Mouse (Mus musculus) stomach, embryonic 15.5 days (tissue): ENCODE measurements around the gene Inha. TPM values are rescaled to one million over a fixed set of nuclear protein-coding genes. Genes with fewer than 3 reads are reported as not detected.

ENCODE experiments used
- ATAC-seq: fragments of 200-750 bp; cut with Nextera tagmentation; 2 replicates; pipeline ENCODE4 v1.8.0; 2017; ENCODE audit warnings: low read depth, moderate number of reproducible peaks, moderate TSS enrichment; ENCODE audit not compliant: insufficient read depth, low FRiP score
- H3K27ac ChIP-seq: fragments of 300-500 bp; sonication (generic); 2 replicates; pipeline ENCODE4 v1.5.1; 2015; ENCODE audit warnings: mild to moderate bottlenecking, inconsistent platforms
- H3K27me3 ChIP-seq: fragments of 300-500 bp; sonication (generic); replicated peaks from 2 replicates; pipeline ENCODE4 v1.6.1; 2015; ENCODE audit warnings: inconsistent platforms
- H3K36me3 ChIP-seq: fragments of 300-500 bp; sonication (generic); 2 replicates; pipeline ENCODE4 v1.6.1; 2015; ENCODE audit warnings: inconsistent platforms
- H3K4me1 ChIP-seq: fragments of 300-500 bp; sonication (generic); 2 replicates; pipeline ENCODE4 v1.6.1; 2015; ENCODE audit warnings: inconsistent platforms
- H3K4me2 ChIP-seq: fragments of 300-500 bp; sonication (generic); 2 replicates; pipeline ENCODE4 v1.6.1; 2015; ENCODE audit warnings: mild to moderate bottlenecking, inconsistent platforms
- H3K4me3 ChIP-seq: fragments of 300-500 bp; sonication (generic); replicated peaks from 2 replicates; pipeline ENCODE4 v1.5.1; 2015; ENCODE audit warnings: inconsistent platforms
- H3K9ac ChIP-seq: fragments of 300-500 bp; sonication (generic); 2 replicates; pipeline ENCODE4 v1.6.1; 2015; ENCODE audit warnings: inconsistent platforms
- H3K9me3 ChIP-seq: fragments of 300-500 bp; sonication (generic); 2 replicates; pipeline ENCODE4 v1.6.1; 2016; ENCODE audit warnings: inconsistent platforms
- WGBS: fragments of 180-500 bp; shearing (Covaris S2); methylation state at CpG from one replicate; pipeline ENCODE4 v1.1.7; 2015; 5-methylcytosine and 5-hydroxymethylcytosine counted together
- polyA plus RNA-seq: library from polyadenylated mRNA; unstranded; fragments of >200 nt; fragmentation: Nextera tagmentation; extraction: Ambion mirVana; gene quantifications from 2 replicates; pipeline ENCODE4 v1.2.1, GENCODE M21; 2015

Gene Inha
- polyA plus RNA-seq, 1 experiment from 2014 or later: 8.0 TPM

DNA sequence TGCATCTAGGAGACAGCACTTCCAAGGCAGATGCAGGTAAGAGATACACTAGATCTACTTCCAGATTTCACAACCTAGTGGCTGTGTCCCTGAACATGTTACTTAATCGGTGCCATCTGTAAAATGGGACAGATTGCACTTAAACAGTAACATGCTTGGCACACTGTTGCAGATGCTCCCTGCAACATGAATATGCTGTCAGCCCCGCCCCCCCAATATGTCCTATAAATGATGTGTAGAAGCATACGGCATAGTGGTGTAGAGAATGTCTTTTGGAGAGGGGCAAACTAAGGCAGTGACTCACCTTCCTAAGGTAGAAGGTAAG, 28.9 kb upstream of the Inha start:
- H3K27me3 ChIP-seq: peaks cover 24% of the 10 kb centered on the region
- peaks cover 24% of the 10 kb centered on the region for H3K4me1 ChIP-seq
- H3K9ac ChIP-seq: no peak overlapping the region
- no peak overlapping the region for H3K27ac ChIP-seq
- no peak for ATAC-seq
- H3K4me2 ChIP-seq: peak overlapping the region; percentile 80
- peaks cover 16% of the 10 kb centered on the region for H3K36me3 ChIP-seq
- H3K9me3 ChIP-seq: no peaks in the 10 kb centered on the region
- H3K4me3 ChIP-seq: peak overlapping the region; percentile 80
- 45% methylated on average over 3 of the region's 3 CpGs for WGBS

DNA sequence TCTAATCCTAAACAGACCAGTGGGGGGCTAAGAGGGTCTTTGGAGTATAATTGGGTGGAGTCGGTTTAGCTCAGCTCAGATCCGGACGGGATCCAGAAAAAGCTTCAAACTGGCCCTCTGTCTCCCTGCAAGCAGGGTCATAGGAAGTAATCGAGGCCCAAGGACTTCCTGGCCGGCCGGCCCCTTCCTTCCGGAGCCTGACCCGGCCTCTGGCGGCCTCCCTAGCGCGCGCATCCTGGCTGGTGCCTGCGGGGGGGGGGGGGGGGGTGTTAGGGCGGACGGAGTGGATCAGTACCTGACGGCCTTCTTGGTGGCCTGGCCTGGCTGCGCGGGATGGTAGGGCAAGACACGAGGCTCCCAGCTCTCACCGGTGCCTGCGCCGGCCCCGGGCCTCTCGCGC, 28.4 kb upstream of the Inha start:
- under 1% methylated on average over 20 of the region's 25 CpGs for WGBS
- peaks cover 16% of the 10 kb centered on the region for H3K36me3 ChIP-seq
- H3K27ac ChIP-seq: peak overlapping the region; percentile 76
- peak overlapping the region; percentile 80 for H3K4me2 ChIP-seq
- no peaks in the 10 kb centered on the region for H3K9me3 ChIP-seq
- H3K9ac ChIP-seq: peak overlapping the region; percentile 53
- H3K4me1 ChIP-seq: peaks cover 24% of the 10 kb centered on the region
- peak; percentile 0; the same call in 1 of the 2 replicates for ATAC-seq
- peaks cover 30% of the 10 kb centered on the region for H3K27me3 ChIP-seq
- H3K4me3 ChIP-seq: peak overlapping the region; percentile 80

DNA sequence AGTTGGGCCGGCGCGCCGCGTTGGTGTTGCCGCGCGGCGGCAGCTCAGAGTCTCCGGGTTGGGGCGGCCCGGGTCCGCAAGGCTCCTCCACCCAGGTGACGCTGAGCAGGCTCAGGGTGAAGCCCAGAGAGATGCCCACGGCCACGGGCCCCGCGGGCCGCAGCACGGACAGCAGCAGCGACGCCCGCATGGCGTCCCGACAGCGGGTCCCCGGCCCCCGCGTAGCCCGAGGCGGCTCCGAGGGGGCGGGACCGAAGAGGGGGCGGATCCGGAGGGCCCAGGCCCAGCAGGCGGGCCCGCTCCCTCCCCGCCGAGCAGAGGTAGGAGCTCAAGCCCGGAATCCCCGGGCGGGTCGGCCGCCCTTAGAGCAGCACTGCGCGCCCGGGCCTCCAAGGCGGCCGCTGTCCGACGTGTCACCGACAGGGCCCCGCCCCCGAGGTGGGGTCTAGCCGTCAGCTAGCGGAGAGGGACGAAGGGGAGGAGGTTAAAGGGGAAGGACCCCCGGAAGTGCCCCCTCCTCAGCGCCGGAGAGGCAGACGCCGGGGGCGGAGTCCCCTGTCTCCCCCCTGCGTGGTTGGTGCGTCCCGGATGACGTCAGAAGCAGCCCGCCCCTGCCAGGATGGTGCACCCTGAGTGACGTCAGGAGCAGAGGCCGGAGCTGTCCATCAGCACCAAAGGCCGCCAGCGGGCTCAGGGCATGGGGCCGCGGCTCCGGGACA, 27.8 kb upstream of the Inha start, which contains the start of the genes Chpf and Tmem198:
TSS of gene Chpf (minus strand) at position 392 of the 719 bp plus-strand sequence.
TSS of gene Tmem198 (plus strand) at position 617 of the 719 bp plus-strand sequence.
- H3K4me3 ChIP-seq: peak within 1 kb of the TSS; percentile 80
- H3K9me3 ChIP-seq: no peaks in the 10 kb centered on the region
- peaks cover 24% of the 10 kb centered on the region for H3K4me1 ChIP-seq
- WGBS: under 1% methylated on average over 67 of the region's 76 CpGs
- peaks cover 32% of the 10 kb centered on the region for H3K27me3 ChIP-seq
- peak within 1 kb of the TSS; percentile 80 for H3K4me2 ChIP-seq
- H3K9ac ChIP-seq: peak within 1 kb of the TSS; percentile 53
- H3K27ac ChIP-seq: peak within 1 kb of the TSS; percentile 76
- peak; percentile 89 for ATAC-seq
- peaks cover 16% of the 10 kb centered on the region for H3K36me3 ChIP-seq

DNA sequence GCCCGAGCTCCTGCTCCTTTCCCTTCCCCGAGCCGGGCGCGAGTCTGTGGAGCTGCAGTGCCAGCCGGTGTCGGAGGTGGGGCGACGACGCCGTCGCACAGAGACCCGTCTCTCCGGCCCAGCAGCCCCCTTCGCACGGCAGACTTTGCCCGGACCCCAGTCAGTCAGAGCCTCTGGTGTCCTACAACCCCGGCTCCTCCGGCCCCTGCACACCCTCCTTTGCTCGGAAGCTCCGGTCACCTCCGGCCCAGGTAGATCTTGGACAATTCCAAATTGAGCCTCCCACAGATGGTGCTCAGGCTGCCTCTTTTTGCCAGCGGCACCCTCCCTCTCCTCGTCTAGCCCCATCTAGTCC, 27.3 kb upstream of the Inha start:
- ATAC-seq: no peak; the same call in 1 of the 2 replicates
- Histone ChIP-seq H3K27ac (no peak overlapping the region), H3K4me1 (peaks cover 24% of the 10 kb centered on the region), H3K27me3 (peaks cover 37% of the 10 kb centered on the region), H3K9me3 (no peaks in the 10 kb centered on the region), H3K4me2 (peak overlapping the region; percentile 80), H3K4me3 (peak overlapping the region; percentile 80), H3K9ac (no peak overlapping the region), H3K36me3 (peaks cover 16% of the 10 kb centered on the region)
- WGBS: 2% methylated on average over 21 of the region's 24 CpGs

DNA sequence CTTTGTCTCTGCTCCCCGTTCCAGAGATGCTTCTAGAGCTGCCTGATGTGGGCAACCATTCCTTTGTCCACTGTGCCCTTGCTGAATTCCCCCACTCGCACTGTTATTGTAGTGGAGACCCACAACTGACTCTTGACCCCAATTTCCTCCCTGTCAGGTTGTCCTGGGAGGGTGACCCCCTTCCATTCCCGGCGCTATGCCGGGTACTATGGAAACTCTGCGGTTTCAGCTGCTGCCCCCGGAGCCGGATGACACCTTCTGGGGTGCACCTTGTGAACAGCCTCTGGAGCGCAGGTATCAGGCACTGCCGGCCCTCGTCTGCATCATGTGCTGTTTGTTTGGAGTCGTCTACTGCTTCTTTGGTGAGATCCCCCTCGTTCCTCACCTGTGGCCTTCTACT, 26.8 kb upstream of the Inha start:
- Histone ChIP-seq H3K4me2 (peak overlapping the region; percentile 80), H3K4me1 (peaks cover 24% of the 10 kb centered on the region), H3K27me3 (peaks cover 41% of the 10 kb centered on the region), H3K27ac (no peak overlapping the region), H3K36me3 (peaks cover 16% of the 10 kb centered on the region), H3K9ac (no peak overlapping the region), H3K9me3 (no peaks in the 10 kb centered on the region), H3K4me3 (peak overlapping the region; percentile 80)
- no peak for ATAC-seq
- WGBS: 25% methylated on average over 13 of the region's 13 CpGs

DNA sequence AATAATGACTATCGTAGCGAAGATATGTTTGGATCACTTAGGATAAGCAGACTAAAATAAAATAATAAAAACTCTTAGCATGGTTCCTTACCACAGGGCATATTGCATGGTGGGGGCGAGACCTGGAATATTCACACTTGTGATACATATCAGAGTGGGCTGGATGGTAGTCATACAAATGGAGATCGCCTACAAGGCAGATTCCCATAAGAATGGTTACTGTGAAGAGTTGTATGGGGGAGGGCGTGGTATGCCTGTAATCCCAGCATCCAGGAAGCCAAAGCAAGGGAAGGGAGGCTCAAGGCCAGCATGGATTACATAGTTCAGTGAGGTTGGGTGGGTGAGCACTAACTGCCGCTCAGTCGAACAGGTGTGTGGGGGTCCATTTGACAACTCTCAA, 26.1 kb upstream of the Inha start:
- peaks cover 46% of the 10 kb centered on the region for H3K27me3 ChIP-seq
- WGBS: 81% methylated on average over 7 of the region's 7 CpGs
- H3K4me2 ChIP-seq: no peak overlapping the region
- no peak for ATAC-seq
- no peak overlapping the region for H3K9ac ChIP-seq
- no peak overlapping the region for H3K4me3 ChIP-seq
- no peaks in the 10 kb centered on the region for H3K9me3 ChIP-seq
- no peak overlapping the region for H3K27ac ChIP-seq
- H3K4me1 ChIP-seq: peaks cover 24% of the 10 kb centered on the region
- peaks cover 10% of the 10 kb centered on the region for H3K36me3 ChIP-seq

DNA sequence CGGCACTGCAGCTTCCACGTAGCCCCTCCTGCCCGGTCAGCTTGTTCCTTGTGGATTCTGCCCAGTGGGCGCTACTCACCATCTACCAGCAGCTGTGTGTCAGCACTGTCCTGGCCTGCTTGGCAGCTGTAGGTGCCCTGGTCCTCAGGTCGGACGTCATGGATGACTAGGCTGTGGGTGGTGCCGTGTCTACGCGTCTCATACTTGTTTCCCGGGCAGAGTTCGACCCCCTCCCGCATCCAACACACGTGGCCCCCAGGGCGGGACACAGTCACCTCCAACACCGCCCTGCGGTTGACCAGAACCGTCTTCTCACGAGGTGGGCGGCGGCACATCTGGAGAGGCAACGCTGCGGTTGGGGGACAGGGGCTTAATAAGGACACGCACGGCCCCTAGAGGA, 20.3 kb upstream of the Inha start:
- WGBS: 16% methylated on average over 24 of the region's 24 CpGs
- H3K4me1 ChIP-seq: peaks cover 12% of the 10 kb centered on the region
- H3K4me3 ChIP-seq: peak overlapping the region; percentile 49; the same call in 1 of the 2 replicates
- peaks cover 19% of the 10 kb centered on the region for H3K36me3 ChIP-seq
- no peaks in the 10 kb centered on the region for H3K9me3 ChIP-seq
- H3K27ac ChIP-seq: no peak overlapping the region
- H3K4me2 ChIP-seq: peak overlapping the region; percentile 95; the same call in 1 of the 2 replicates
- no peak for ATAC-seq
- H3K9ac ChIP-seq: no peak overlapping the region
- peaks cover 49% of the 10 kb centered on the region for H3K27me3 ChIP-seq

DNA sequence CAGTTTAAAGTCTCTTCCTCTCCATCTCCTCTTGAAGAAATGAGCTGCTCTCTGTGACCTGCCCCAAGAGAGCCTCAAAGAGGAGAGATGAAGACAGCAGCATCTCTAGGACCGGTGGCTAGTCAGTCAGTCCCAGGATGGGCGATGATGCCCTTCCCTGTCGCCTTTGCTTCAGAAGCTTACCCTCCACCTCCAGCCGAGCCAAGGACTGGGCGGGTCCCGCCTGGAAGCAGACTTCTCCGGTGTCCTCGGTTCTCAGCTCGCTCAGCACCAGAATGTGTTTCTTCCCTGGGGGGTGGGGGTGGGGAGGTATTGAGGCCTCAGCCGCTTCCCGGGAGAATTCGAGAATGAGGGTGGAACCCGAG, 19.9 kb upstream of the Inha start:
- H3K36me3 ChIP-seq: peaks cover 24% of the 10 kb centered on the region
- no peak overlapping the region for H3K27ac ChIP-seq
- peaks cover 12% of the 10 kb centered on the region for H3K4me1 ChIP-seq
- H3K27me3 ChIP-seq: peaks cover 46% of the 10 kb centered on the region
- no peaks in the 10 kb centered on the region for H3K9me3 ChIP-seq
- ATAC-seq: no peak
- H3K4me3 ChIP-seq: peak overlapping the region; percentile 49
- H3K4me2 ChIP-seq: peak overlapping the region; percentile 95
- no peak overlapping the region for H3K9ac ChIP-seq
- WGBS: 5% methylated on average over 13 of the region's 13 CpGs

DNA sequence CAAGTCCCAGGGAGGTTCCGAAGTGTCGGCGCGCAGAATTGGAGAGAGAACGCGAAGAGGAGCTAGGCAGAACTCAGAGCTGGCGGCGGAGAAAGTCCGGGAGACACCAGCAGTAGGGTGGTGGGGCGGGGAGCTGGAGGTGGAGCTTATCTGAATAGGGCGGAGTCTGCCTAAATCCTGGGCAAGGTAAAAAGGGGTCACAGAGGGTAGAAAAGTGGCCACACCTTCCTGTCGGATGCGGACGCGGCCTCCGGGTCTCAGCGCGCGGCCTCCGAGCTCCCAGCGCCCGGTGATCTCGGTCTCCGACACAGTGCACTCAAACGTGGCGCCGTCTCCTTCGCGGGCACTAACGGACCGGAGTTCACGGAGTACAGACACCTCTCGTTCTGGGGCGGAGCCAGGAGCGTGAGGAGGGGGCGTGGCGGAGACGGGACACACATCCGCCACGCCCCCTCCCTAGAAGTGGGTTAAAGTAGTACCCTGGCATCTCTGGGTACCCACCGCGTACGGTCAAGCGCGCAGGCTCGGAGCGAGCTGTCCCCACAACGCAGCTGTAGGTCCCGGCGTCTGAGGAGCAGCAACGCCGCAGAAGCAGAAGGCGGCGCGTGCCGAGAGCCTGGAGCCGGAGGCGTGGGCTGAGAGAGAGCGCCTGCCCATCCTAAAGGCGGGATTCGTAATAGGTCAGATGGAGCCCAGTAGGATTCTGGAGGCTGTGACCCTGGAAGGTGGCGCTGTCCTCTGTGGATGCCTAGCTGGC, 19.3 kb upstream of the Inha start:
- ATAC-seq: peak; percentile 71
- Histone ChIP-seq H3K4me2 (peak overlapping the region; percentile 95), H3K27ac (no peak overlapping the region), H3K9ac (peak overlapping the region; percentile 40; the same call in 1 of the 2 replicates), H3K27me3 (peaks cover 40% of the 10 kb centered on the region), H3K36me3 (peaks cover 28% of the 10 kb centered on the region), H3K4me3 (peak overlapping the region; percentile 49), H3K9me3 (no peaks in the 10 kb centered on the region), H3K4me1 (peaks cover 12% of the 10 kb centered on the region)
- under 1% methylated on average over 62 of the region's 62 CpGs for whole genome bisulfite sequencing

DNA sequence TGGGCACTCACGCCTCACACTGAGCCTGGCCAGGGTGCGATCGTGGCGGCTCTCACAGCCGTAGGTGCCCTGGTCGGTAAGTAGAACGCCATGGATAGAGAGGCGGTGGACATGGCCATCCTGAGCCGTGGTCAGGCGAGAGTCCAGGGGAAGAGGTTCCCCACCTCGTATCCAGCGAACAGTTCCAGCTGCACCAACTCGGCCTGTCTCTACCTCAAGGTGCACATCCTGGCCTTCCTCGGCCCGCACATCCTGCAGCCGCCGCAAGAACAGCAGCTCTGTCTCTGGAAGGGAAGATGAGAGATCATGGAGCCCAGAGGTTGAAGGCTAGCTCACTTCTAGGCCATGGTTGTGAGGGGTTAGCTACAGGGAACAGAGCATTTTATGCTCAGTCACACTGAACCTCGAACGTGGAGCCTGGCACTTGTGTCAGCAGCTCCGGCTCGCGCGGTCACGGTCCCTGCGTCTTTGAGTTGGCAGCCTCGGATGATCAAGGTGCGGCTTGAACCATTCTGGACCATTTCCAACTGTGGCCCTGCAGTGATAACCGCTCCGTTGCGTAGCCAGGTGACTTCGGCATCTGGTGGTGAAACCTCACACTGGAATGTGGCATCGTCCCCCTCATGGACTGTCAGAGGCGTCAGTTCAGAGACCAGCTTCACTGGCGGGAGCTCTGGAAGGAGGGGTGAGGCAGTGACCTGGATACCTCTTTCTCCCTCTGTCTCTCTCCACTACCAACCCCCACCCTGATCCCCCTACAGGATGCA, 15.9 kb upstream of the Inha start:
- Histone ChIP-seq H3K4me1 (peaks cover 12% of the 10 kb centered on the region), H3K4me2 (no peak overlapping the region), H3K9ac (no peak overlapping the region), H3K27ac (no peak overlapping the region), H3K36me3 (peaks cover 28% of the 10 kb centered on the region), H3K27me3 (peaks cover 13% of the 10 kb centered on the region), H3K9me3 (no peaks in the 10 kb centered on the region), H3K4me3 (no peak overlapping the region)
- no peak for ATAC-seq
- 85% methylated on average over 34 of the region's 34 CpGs for WGBS

DNA sequence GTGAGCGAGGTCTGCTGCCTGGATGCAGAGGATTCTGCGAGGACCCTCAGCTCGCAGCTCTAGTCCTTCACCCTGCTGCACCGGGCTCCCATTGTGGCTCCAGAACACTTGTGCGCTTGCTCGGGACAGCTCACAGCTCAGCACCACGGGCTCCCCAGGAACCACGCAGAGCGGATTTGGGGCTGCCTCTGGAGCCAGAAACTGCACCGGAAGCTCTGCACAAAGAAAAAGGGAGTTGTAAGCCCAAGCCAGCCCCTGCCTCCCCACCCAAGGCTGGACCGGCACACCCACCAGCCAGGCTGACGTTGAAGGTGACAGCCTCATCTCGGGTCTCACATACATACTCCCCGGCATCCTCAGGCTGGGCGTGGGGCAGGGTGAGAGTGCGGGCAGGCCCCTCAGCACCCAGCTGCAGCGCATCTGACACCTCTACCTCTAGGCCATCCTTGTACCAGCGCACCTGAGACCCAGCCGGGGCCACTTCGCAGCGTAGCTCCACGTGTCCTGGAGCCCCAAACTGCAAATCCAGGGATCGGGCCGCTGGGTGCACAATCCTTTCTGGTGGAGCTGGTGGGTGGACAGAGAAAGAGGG, 14.2 kb upstream of the Inha start:
- H3K36me3 ChIP-seq: peaks cover 40% of the 10 kb centered on the region
- H3K4me3 ChIP-seq: no peak overlapping the region
- H3K27me3 ChIP-seq: no peaks in the 10 kb centered on the region

More for the DNA sequence above, 14.2 kb upstream of the Inha start:
- WGBS: 61% methylated on average over 24 of the region's 24 CpGs
- no peak overlapping the region for H3K9ac ChIP-seq
- H3K4me2 ChIP-seq: no peak overlapping the region
- H3K4me1 ChIP-seq: peaks cover 2% of the 10 kb centered on the region; the same call in 1 of the 2 replicates
- no peak overlapping the region for H3K27ac ChIP-seq
- H3K9me3 ChIP-seq: no peaks in the 10 kb centered on the region
- ATAC-seq: no peak
